Mouse (Mus musculus) stomach, postnatal 0 days (tissue): Measurements from ENCODE around the gene Chmp4b. TPM values are rescaled to one million over a fixed set of nuclear protein-coding genes. Genes with fewer than 3 reads are reported as not detected.

Source experiments
- ATAC-seq: fragments of 200-750 bp; cut with Nextera tagmentation; 2 replicates; pipeline ENCODE4 v1.8.0; 2017; ENCODE audit not compliant: low FRiP score, low TSS enrichment
- DNase-seq: peaks from one replicate; pipeline ENCODE4 v3.0.0-alpha.2; 2016; ENCODE audit warnings: low spot score
- H3K27ac ChIP-seq: fragments of 300-500 bp; sonication (generic); replicated peaks from 2 replicates; pipeline ENCODE4 v1.5.1; 2014; ENCODE audit warnings: mild to moderate bottlenecking, control low read depth
- H3K27me3 ChIP-seq: fragments of 300-500 bp; sonication (generic); 2 replicates; pipeline ENCODE4 v1.6.1; 2014; ENCODE audit warnings: low read length; ENCODE audit not compliant: control insufficient read depth, insufficient read depth
- H3K36me3 ChIP-seq: fragments of 300-500 bp; sonication (generic); 2 replicates; pipeline ENCODE4 v1.6.1; 2014; ENCODE audit warnings: low read length, mixed read lengths; ENCODE audit not compliant: control insufficient read depth, insufficient read depth
- H3K4me1 ChIP-seq: fragments of 300-500 bp; sonication (generic); replicated peaks from 2 replicates; pipeline ENCODE4 v1.6.1; 2014; ENCODE audit warnings: antibody characterized with exemption; ENCODE audit not compliant: control insufficient read depth, insufficient read depth
- H3K4me2 ChIP-seq: fragments of 300-500 bp; sonication (generic); replicated peaks from 2 replicates; pipeline ENCODE4 v1.6.1; 2014; ENCODE audit warnings: low read depth, mild to moderate bottlenecking, control low read depth, moderate library complexity
- H3K4me3 ChIP-seq: fragments of 300-500 bp; sonication (generic); 2 replicates; pipeline ENCODE4 v1.5.1; 2014; ENCODE audit warnings: low read depth, low read length, control low read depth
- H3K9ac ChIP-seq: fragments of 300-500 bp; sonication (generic); 2 replicates; pipeline ENCODE4 v1.6.1; 2014; ENCODE audit warnings: mild to moderate bottlenecking, low read length, control low read depth, mixed read lengths
- H3K9me3 ChIP-seq: fragments of 300-500 bp; sonication (generic); 2 replicates; pipeline ENCODE4 v1.6.1; 2016; ENCODE audit warnings: low read length; ENCODE audit not compliant: control insufficient read depth
- CTCF ChIP-seq: IDR thresholded peaks from 2 replicates; pipeline ENCODE4 v1.5.1; 2016; ENCODE audit warnings: antibody characterized with exemption, low read depth, mild to moderate bottlenecking, moderate library complexity
- EP300 ChIP-seq: optimal IDR thresholded peaks from 2 replicates; pipeline ENCODE3; 2016; ENCODE audit warnings: antibody characterized with exemption
- WGBS: fragments of 180-500 bp; shearing (Covaris S2); extraction: QIAGEN DNeasy Blood & Tissue Kit; methylation state at CpG from one replicate; pipeline ENCODE4 v1.1.7; 2014; 5-methylcytosine and 5-hydroxymethylcytosine counted together
- polyA plus RNA-seq: library from polyadenylated mRNA; unstranded; fragments of >200 nt; fragmentation: Nextera tagmentation; extraction: Ambion mirVana; gene quantifications from 2 replicates; pipeline ENCODE4 v1.2.1, GENCODE M21; 2015

Chmp4b gene
- polyA plus RNA-seq, 1 experiment from 2014 or later: 42.7 TPM

DNA sequence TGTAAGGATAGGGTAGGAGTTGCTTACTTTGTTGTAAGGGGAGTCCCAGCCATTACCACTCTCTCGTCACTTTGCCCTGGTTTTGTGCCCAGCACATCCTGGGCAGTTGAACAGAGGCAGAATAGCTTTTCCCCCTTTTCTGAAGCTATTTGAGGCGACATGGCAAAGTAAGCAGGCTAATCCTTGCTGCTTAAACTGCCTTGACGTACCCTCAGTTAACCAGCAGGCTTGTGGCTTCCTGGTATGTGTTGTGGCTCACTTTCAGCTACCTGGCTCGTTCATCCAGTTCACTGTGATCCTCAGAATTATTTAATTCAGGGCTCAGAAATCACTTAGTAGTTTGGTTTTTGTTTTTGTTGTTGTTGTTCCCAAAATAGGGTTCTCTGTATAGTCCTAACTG lies 19.2 kb downstream of the Chmp4b start:
- H3K4me1 ChIP-seq: peaks cover 2% of the 10 kb centered on the region; the same call in 1 of the 2 replicates
- no peaks in the 10 kb centered on the region for H3K27me3 ChIP-seq
- H3K27ac ChIP-seq: no peak overlapping the region
- H3K4me2 ChIP-seq: no peak overlapping the region
- H3K9me3 ChIP-seq: no peaks in the 10 kb centered on the region
- H3K4me3 ChIP-seq: no peak overlapping the region
- no peak overlapping the region for H3K9ac ChIP-seq
- 0 out of 2 replicates have a peak, but pooled peaks cover 3% of the 10 kb centered on the region for H3K36me3 ChIP-seq
- WGBS: 74% methylated on average over 4 of the region's 4 CpGs
- DNase-seq (no peak), ATAC-seq (no peak)
- TF ChIP-seq CTCF (no peak), EP300 (no peak)

DNA sequence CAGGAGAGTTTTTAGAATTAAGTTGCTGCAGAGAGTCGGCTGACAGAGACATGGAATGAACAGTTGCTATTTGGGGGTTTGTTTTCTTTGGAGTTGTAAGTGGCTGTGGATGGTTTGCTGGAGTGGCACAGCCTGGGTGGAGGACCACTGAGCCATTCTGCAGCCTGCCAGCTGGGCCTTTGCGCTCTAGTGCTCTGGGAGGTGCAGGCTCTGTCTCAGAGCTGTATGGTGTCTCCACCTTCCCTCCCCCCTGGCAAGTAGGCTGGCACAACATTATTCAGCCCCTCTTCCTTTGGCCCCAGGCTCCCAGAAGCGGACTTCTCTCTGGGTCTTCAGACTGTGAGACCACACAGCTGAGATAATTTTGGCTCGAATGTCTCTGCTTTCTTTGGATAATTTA lies 22.5 kb downstream of the Chmp4b start:
- peaks cover 6% of the 10 kb centered on the region; the same call in 1 of the 2 replicates for H3K4me1 ChIP-seq
- DNase-seq: no peak
- no peak for ATAC-seq
- no peak overlapping the region for H3K4me2 ChIP-seq
- no peaks in the 10 kb centered on the region for H3K9me3 ChIP-seq
- no peak overlapping the region for H3K27ac ChIP-seq
- no peak overlapping the region for H3K9ac ChIP-seq
- TF ChIP-seq EP300 (no peak), CTCF (no peak)
- WGBS: 74% methylated on average over 4 of the region's 4 CpGs
- H3K4me3 ChIP-seq: no peak overlapping the region
- 0 out of 2 replicates have a peak, but pooled peaks cover 3% of the 10 kb centered on the region for H3K36me3 ChIP-seq
- no peaks in the 10 kb centered on the region for H3K27me3 ChIP-seq

- Histone ChIP-seq H3K27me3 (no peaks in the 10 kb centered on the region), H3K9me3 (no peaks in the 10 kb centered on the region), H3K36me3 (0 out of 2 replicates have a peak, but pooled peaks cover 3% of the 10 kb centered on the region), H3K9ac (peak overlapping the region; percentile 23; the same call in 1 of the 2 replicates), H3K4me2 (peak overlapping the region; percentile 45), H3K27ac (peak overlapping the region; percentile 88), H3K4me1 (peaks cover 6% of the 10 kb centered on the region; the same call in 1 of the 2 replicates), H3K4me3 (no peak overlapping the region)
- ATAC-seq: peak; percentile 68
- 56% methylated on average over 19 of the region's 19 CpGs for WGBS
- TF ChIP-seq CTCF (no peak), EP300 (no peak)
- DNase-seq: peak; percentile 31
Observed at GRCm38 (mm10) chr2:154676653-154677609, 25.4 kb downstream of the Chmp4b start.

DNA sequence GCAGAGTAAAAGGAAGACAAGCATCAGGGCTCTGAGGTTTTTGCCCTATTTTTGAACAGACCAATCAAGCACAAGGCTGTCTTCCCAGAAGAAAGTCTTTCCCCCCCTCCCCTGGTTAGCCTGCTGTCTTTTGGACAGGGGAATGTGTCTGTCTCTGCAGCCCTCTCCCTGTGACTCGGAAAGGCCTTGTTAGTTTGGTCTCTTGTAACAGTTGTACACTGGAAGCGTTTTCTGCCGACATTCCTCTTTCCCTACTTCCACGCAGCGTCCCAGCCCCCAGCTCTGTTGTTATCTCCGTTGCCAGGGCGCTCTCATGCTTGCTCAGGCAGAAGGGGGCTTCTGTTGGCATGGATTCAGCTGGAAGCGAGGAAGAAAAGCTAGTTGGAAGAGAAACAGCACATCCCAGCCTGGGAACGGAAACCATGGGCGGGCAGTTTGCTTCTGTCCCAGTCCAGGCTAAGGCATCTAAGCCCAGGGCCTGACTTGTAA lies 26.2 kb downstream of the Chmp4b start:
- no peak for TF ChIP-seq EP300
- TF ChIP-seq CTCF: no peak; the same call in 1 of the 2 replicates
- Histone ChIP-seq H3K9me3 (no peaks in the 10 kb centered on the region), H3K27me3 (no peaks in the 10 kb centered on the region), H3K4me1 (peaks cover 6% of the 10 kb centered on the region; the same call in 1 of the 2 replicates), H3K36me3 (0 out of 2 replicates have a peak, but pooled peaks cover 1% of the 10 kb centered on the region), H3K27ac (peak overlapping the region; percentile 88), H3K4me3 (no peak overlapping the region), H3K4me2 (peak overlapping the region; percentile 45), H3K9ac (peak overlapping the region; percentile 27; the same call in 1 of the 2 replicates)
- 15% methylated on average over 10 of the region's 10 CpGs for WGBS
- ATAC-seq (peak; percentile 43; the same call in 1 of the 2 replicates), DNase-seq (peak; percentile 65)

DNA sequence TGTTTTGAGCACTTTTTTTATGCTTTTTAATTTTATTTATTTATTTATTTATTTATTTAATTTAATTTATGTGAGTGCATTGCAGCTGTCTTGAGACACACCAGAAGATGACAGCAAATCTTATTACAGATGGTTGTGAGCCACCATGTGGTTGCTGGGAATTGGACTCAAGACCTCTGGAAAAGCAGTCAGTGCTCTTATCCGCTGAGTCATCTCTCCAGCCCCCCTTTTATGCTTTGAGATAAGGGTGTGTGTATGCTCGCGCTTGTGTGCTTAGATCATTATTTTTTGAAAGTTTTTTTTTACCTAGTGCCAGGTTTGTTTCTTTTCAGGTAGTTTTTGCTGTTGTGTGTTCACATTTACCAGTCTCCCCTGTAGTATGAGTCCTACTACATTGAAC lies 27.5 kb downstream of the Chmp4b start:
- Histone ChIP-seq H3K9ac (no peak overlapping the region), H3K4me1 (peaks cover 3% of the 10 kb centered on the region; the same call in 1 of the 2 replicates), H3K27ac (no peak overlapping the region), H3K36me3 (no peaks in the 10 kb centered on the region), H3K27me3 (no peaks in the 10 kb centered on the region), H3K4me2 (no peak overlapping the region), H3K4me3 (no peak overlapping the region), H3K9me3 (no peaks in the 10 kb centered on the region)
- DNase-seq (no peak), ATAC-seq (no peak)
- 60% methylated on average over 3 of the region's 3 CpGs for WGBS
- TF ChIP-seq CTCF: no peak
- TF ChIP-seq EP300: no peak
